Mouse (Mus musculus) liver, embryonic 16.5 days (tissue): ENCODE results near the gene Myo1d. TPM values are rescaled to one million over a fixed set of nuclear protein-coding genes. Genes with fewer than 3 reads are reported as not detected.

ENCODE experiments used
- ATAC-seq: fragments of 200-750 bp; cut with Nextera tagmentation; 2 replicates; pipeline ENCODE4 v1.8.0; 2017; ENCODE audit warnings: low read depth, mild to moderate bottlenecking, moderate number of reproducible peaks, moderate library complexity
- H3K27ac ChIP-seq: fragments of 300-500 bp; sonication (generic); 2 replicates; pipeline ENCODE4 v1.5.1; 2014; ENCODE audit warnings: mild to moderate bottlenecking, low read length
- H3K27me3 ChIP-seq: fragments of 300-500 bp; sonication (generic); 2 replicates; pipeline ENCODE4 v1.6.1; 2014; ENCODE audit warnings: low read depth, low read length, mixed read lengths; ENCODE audit not compliant: control insufficient read depth, insufficient read depth
- H3K36me3 ChIP-seq: fragments of 300-500 bp; sonication (generic); 2 replicates; pipeline ENCODE4 v1.6.1; 2014; ENCODE audit warnings: mild to moderate bottlenecking; ENCODE audit not compliant: control insufficient read depth, insufficient read depth
- H3K4me1 ChIP-seq: fragments of 300-500 bp; sonication (generic); 2 replicates; pipeline ENCODE4 v1.6.1; 2014; ENCODE audit warnings: low read depth, low read length, mixed read lengths; ENCODE audit not compliant: control insufficient read depth
- H3K4me2 ChIP-seq: fragments of 300-500 bp; sonication (generic); 2 replicates; pipeline ENCODE4 v1.6.1; 2014; ENCODE audit warnings: low read depth, low read length, mixed read lengths
- H3K4me3 ChIP-seq: fragments of 300-500 bp; sonication (generic); 2 replicates; pipeline ENCODE4 v1.5.1; 2014; ENCODE audit warnings: low read depth, mild to moderate bottlenecking, low read length
- H3K9ac ChIP-seq: fragments of 300-500 bp; sonication (generic); 2 replicates; pipeline ENCODE4 v1.6.1; 2014; ENCODE audit warnings: low read depth, low read length
- H3K9me3 ChIP-seq: fragments of 300-500 bp; sonication (generic); replicated peaks from 2 replicates; pipeline ENCODE4 v1.6.1; 2016; ENCODE audit warnings: low read length; ENCODE audit not compliant: control insufficient read depth
- WGBS: fragments of 180-500 bp; shearing (Covaris S2); extraction: QIAGEN DNeasy Blood & Tissue Kit; methylation state at CpG from one replicate; pipeline ENCODE4 v1.1.7; 2014; ENCODE audit not compliant: insufficient replicate concordance; 5-methylcytosine and 5-hydroxymethylcytosine counted together
- polyA plus RNA-seq: library from polyadenylated mRNA; unstranded; fragments of >200 nt; fragmentation: Nextera tagmentation; extraction: Ambion mirVana; gene quantifications from 2 replicates; pipeline ENCODE4 v1.2.1, GENCODE M21; 2015

Gene Myo1d
- polyA plus RNA-seq, 1 experiment from 2014 or later, result 12.3 TPM

GRCm38 (mm10) chr11:80497225-80497919 is 282.5 kb downstream of the Myo1d start:
- no peaks in the 10 kb centered on the region for H3K9me3 ChIP-seq
- H3K27ac ChIP-seq, result no peak overlapping the region
- WGBS, result 60% methylated on average over 10 of the region's 10 CpGs
- H3K4me1 ChIP-seq, result no peaks in the 10 kb centered on the region; the same call in 1 of the 2 replicates
- ATAC-seq, result no peak
- H3K27me3 ChIP-seq, result no peaks in the 10 kb centered on the region
- no peak overlapping the region for H3K4me3 ChIP-seq
- no peaks in the 10 kb centered on the region for H3K36me3 ChIP-seq
- H3K4me2 ChIP-seq, result no peak overlapping the region
- no peak overlapping the region for H3K9ac ChIP-seq

- no peak overlapping the region for H3K4me3 ChIP-seq
- no peak overlapping the region for H3K9ac ChIP-seq
- no peak for ATAC-seq
- H3K27ac ChIP-seq, result no peak overlapping the region
- 80% methylated on average over 1 of the region's 1 CpGs for WGBS
- no peak overlapping the region for H3K4me2 ChIP-seq
- H3K9me3 ChIP-seq, result no peaks in the 10 kb centered on the region
- H3K4me1 ChIP-seq, result no peaks in the 10 kb centered on the region; the same call in 1 of the 2 replicates
- H3K27me3 ChIP-seq, result no peaks in the 10 kb centered on the region
- no peaks in the 10 kb centered on the region for H3K36me3 ChIP-seq
These were observed 283.2 kb downstream of the Myo1d start for GRCm38 (mm10) chr11:80496640-80497039.

- 78% methylated on average over 6 of the region's 6 CpGs for WGBS
- Histone ChIP-seq H3K9ac (no peak overlapping the region), H3K27ac (no peak overlapping the region), H3K27me3 (no peaks in the 10 kb centered on the region), H3K4me1 (no peaks in the 10 kb centered on the region; the same call in 1 of the 2 replicates), H3K9me3 (no peaks in the 10 kb centered on the region), H3K36me3 (no peaks in the 10 kb centered on the region), H3K4me2 (no peak overlapping the region), H3K4me3 (no peak overlapping the region)
- no peak for ATAC-seq
These were observed 283.9 kb downstream of the Myo1d start for GRCm38 (mm10) chr11:80495972-80496371.

GRCm38 (mm10) chr11:80494852-80495251 is 285.0 kb downstream of the Myo1d start:
- H3K4me1 ChIP-seq, result no peaks in the 10 kb centered on the region; the same call in 1 of the 2 replicates
- no peaks in the 10 kb centered on the region for H3K36me3 ChIP-seq
- H3K27ac ChIP-seq, result no peak overlapping the region
- H3K9ac ChIP-seq, result no peak overlapping the region
- ATAC-seq, result no peak
- H3K27me3 ChIP-seq, result no peaks in the 10 kb centered on the region
- WGBS, result 60% methylated on average over 9 of the region's 9 CpGs
- H3K9me3 ChIP-seq, result no peaks in the 10 kb centered on the region
- H3K4me2 ChIP-seq, result no peak overlapping the region
- no peak overlapping the region for H3K4me3 ChIP-seq

- Histone ChIP-seq H3K9ac (no peak overlapping the region), H3K27me3 (no peaks in the 10 kb centered on the region), H3K4me3 (no peak overlapping the region), H3K36me3 (no peaks in the 10 kb centered on the region), H3K27ac (no peak overlapping the region), H3K9me3 (no peaks in the 10 kb centered on the region), H3K4me2 (no peak overlapping the region), H3K4me1 (no peaks in the 10 kb centered on the region)
- ATAC-seq, result no peak
- WGBS, result 80% methylated on average over 5 of the region's 5 CpGs
These were observed 286.6 kb downstream of the Myo1d start for GRCm38 (mm10) chr11:80493186-80493585.

- peak; percentile 10; the same call in 1 of the 2 replicates for ATAC-seq
- Histone ChIP-seq H3K9me3 (no peaks in the 10 kb centered on the region), H3K9ac (no peak overlapping the region), H3K27ac (no peak overlapping the region), H3K36me3 (no peaks in the 10 kb centered on the region), H3K4me1 (no peaks in the 10 kb centered on the region), H3K4me2 (no peak overlapping the region), H3K4me3 (no peak overlapping the region), H3K27me3 (no peaks in the 10 kb centered on the region)
- 69% methylated on average over 10 of the region's 10 CpGs for WGBS
These were observed 289.0 kb downstream of the Myo1d start for GRCm38 (mm10) chr11:80490831-80491230.

GRCm38 (mm10) chr11:80489882-80490196 is 290.0 kb downstream of the Myo1d start:
- peak overlapping the region; percentile 31; the same call in 1 of the 2 replicates for H3K27ac ChIP-seq
- H3K4me1 ChIP-seq, result no peaks in the 10 kb centered on the region
- H3K36me3 ChIP-seq, result no peaks in the 10 kb centered on the region
- H3K9ac ChIP-seq, result no peak overlapping the region
- no peak overlapping the region for H3K4me2 ChIP-seq
- H3K4me3 ChIP-seq, result no peak overlapping the region
- WGBS, result 7% methylated on average over 5 of the region's 5 CpGs
- no peaks in the 10 kb centered on the region for H3K9me3 ChIP-seq
- peak; percentile 25; the same call in 1 of the 2 replicates for ATAC-seq
- no peaks in the 10 kb centered on the region for H3K27me3 ChIP-seq

- Histone ChIP-seq H3K27ac (peak overlapping the region; percentile 31; the same call in 1 of the 2 replicates), H3K4me2 (no peak overlapping the region)
- WGBS, result 30% methylated on average over 12 of the region's 12 CpGs
These were observed 290.5 kb downstream of the Myo1d start for GRCm38 (mm10) chr11:80489172-80489881.

GRCm38 (mm10) chr11:80487904-80488587 is 291.8 kb downstream of the Myo1d start:
- Histone ChIP-seq H3K4me2 (no peak overlapping the region), H3K4me3 (no peak overlapping the region), H3K9ac (no peak overlapping the region), H3K27ac (no peak overlapping the region), H3K36me3 (no peaks in the 10 kb centered on the region), H3K9me3 (no peaks in the 10 kb centered on the region), H3K4me1 (no peaks in the 10 kb centered on the region), H3K27me3 (no peaks in the 10 kb centered on the region)
- ATAC-seq, result no peak
- WGBS, result 61% methylated on average over 15 of the region's 15 CpGs

More at GRCm38 (mm10) chr11:80489172-80489881, 290.5 kb downstream of the Myo1d start:
- Histone ChIP-seq H3K36me3 (no peaks in the 10 kb centered on the region), H3K27me3 (no peaks in the 10 kb centered on the region), H3K4me3 (no peak overlapping the region), H3K9me3 (no peaks in the 10 kb centered on the region), H3K4me1 (no peaks in the 10 kb centered on the region), H3K9ac (no peak overlapping the region)
- ATAC-seq, result no peak
